In genomic region chr5:75253830-75254229, GRCm38 (mm10) we compare ENCODE assay signal across 18 mouse cellular contexts.
"Had no signal": no experiment of that assay in that cellular context is flagged by ENCODE, and none has a peak within 500 bp of the region (broad histone marks: within the 10 kb centered on the region; RNA-seq: fewer than 3 reads in every experiment).

No protein-coding gene starts in this region.

- H3K27ac ChIP-seq: kidney, embryonic 15.5 days; limb, embryonic 12.5 days; limb, embryonic 15.5 days; liver, embryonic 14.5 days; neural tube, embryonic 12.5 days; neural tube, embryonic 15.5 days had no signal

- H3K27me3 ChIP-seq: kidney, embryonic 15.5 days; limb, embryonic 12.5 days; limb, embryonic 15.5 days; neural tube, embryonic 12.5 days; neural tube, embryonic 15.5 days had no signal

- H3K4me3 ChIP-seq: kidney, embryonic 15.5 days; limb, embryonic 12.5 days; limb, embryonic 15.5 days; neural tube, embryonic 12.5 days; neural tube, embryonic 15.5 days had no signal

- H3K9me3 ChIP-seq: kidney, embryonic 15.5 days; limb, embryonic 12.5 days; limb, embryonic 15.5 days; neural tube, embryonic 12.5 days; neural tube, embryonic 15.5 days had no signal

- H3K4me1 ChIP-seq: limb, embryonic 12.5 days; limb, embryonic 15.5 days; neural tube, embryonic 12.5 days; neural tube, embryonic 15.5 days had no signal

- H3K4me2 ChIP-seq: kidney, embryonic 15.5 days; limb, embryonic 12.5 days; limb, embryonic 15.5 days; midbrain, embryonic 11.5 days; neural tube, embryonic 12.5 days; neural tube, embryonic 15.5 days had no signal

- DNase-seq: kidney, adult 11 months; kidney, adult 8-10 months; lung, adult 18-20 months; lung, postnatal 14 days; midbrain, embryonic 14.5 days; right cerebral cortex, adult 18-20 months; right cerebral cortex, postnatal 14 days; right cerebral cortex, postnatal 4 days; spleen, adult 18-20 months; thymus, adult 2 months; thymus, postnatal 14 days had no signal

- H3K9ac ChIP-seq: kidney, embryonic 15.5 days; limb, embryonic 12.5 days; limb, embryonic 15.5 days; liver, embryonic 14.5 days; neural tube, embryonic 12.5 days; neural tube, embryonic 15.5 days had no signal

- H3K36me3 ChIP-seq: kidney, embryonic 15.5 days; limb, embryonic 12.5 days; limb, embryonic 15.5 days; neural tube, embryonic 12.5 days; neural tube, embryonic 15.5 days had no signal
